Mouse (Mus musculus): ENCODE measurements at regions not wholly inside any gene's neighbourhood (a gene's known extent, or its start where the extent isn't known, plus 50 kb on each side); places are given as distances from the start of the nearest gene placed in this dataset.

- Histone ChIP-seq H3K27ac (ENCODE audit: insufficient read depth, low read depth, low read length) (no peak overlapping the region), H3K4me1 (ENCODE audit: control insufficient read depth, insufficient read depth, low read length) (no peaks in the 10 kb centered on the region), H3K4me3 (ENCODE audit: insufficient read depth, low read depth, low read length) (no peak overlapping the region)
- 52% methylated on average over 11 of the region's 11 CpGs for WGBS
- no peak for TF ChIP-seq CTCF (IDR thresholded peaks at IDR 0.05; ENCODE audit: insufficient read depth, low read depth, low read length)
- TF ChIP-seq POLR2A (IDR thresholded peaks at IDR 0.05; ENCODE audit: insufficient read depth, low read depth, low read length) = no peak
Observed at GRCm38 (mm10) chr9:41223406-41223805, 61.9 kb upstream of the Ubash3b start.

- 95% methylated on average over 16 of the region's 16 CpGs for WGBS
- Histone ChIP-seq H3K27ac (ENCODE audit: insufficient read depth, low read depth, low read length) (no peak overlapping the region), H3K4me3 (ENCODE audit: insufficient read depth, low read depth, low read length) (no peak overlapping the region), H3K4me1 (ENCODE audit: control insufficient read depth, insufficient read depth, low read length) (no peaks in the 10 kb centered on the region)
- no peak for TF ChIP-seq CTCF (IDR thresholded peaks at IDR 0.05; ENCODE audit: insufficient read depth, low read depth, low read length)
- no peak for TF ChIP-seq POLR2A (IDR thresholded peaks at IDR 0.05; ENCODE audit: insufficient read depth, low read depth, low read length)
Observed at GRCm38 (mm10) chr9:41222346-41223015, 61.0 kb upstream of the Ubash3b start.

- Histone ChIP-seq H3K27ac (ENCODE audit: insufficient read depth, low read depth, low read length) (no peak overlapping the region), H3K4me3 (ENCODE audit: insufficient read depth, low read depth, low read length) (no peak overlapping the region), H3K4me1 (ENCODE audit: control insufficient read depth, insufficient read depth, low read length) (no peaks in the 10 kb centered on the region)
- no peak for TF ChIP-seq POLR2A (IDR thresholded peaks at IDR 0.05; ENCODE audit: insufficient read depth, low read depth, low read length)
- TF ChIP-seq CTCF (IDR thresholded peaks at IDR 0.05; ENCODE audit: insufficient read depth, low read depth, low read length) = no peak
- WGBS = 91% methylated on average over 4 of the region's 4 CpGs
Observed at GRCm38 (mm10) chr9:41221110-41221790, 59.8 kb upstream of the Ubash3b start.

- TF ChIP-seq CTCF (IDR thresholded peaks at IDR 0.05; ENCODE audit: insufficient read depth, low read depth, low read length) (no peak), POLR2A (IDR thresholded peaks at IDR 0.05; ENCODE audit: insufficient read depth, low read depth, low read length) (no peak)
- Histone ChIP-seq H3K4me3 (ENCODE audit: insufficient read depth, low read depth, low read length) (no peak overlapping the region), H3K27ac (ENCODE audit: insufficient read depth, low read depth, low read length) (no peak overlapping the region), H3K4me1 (ENCODE audit: control insufficient read depth, insufficient read depth, low read length) (no peaks in the 10 kb centered on the region)
- WGBS = 98% methylated on average over 3 of the region's 3 CpGs
Observed at GRCm38 (mm10) chr9:41220105-41220669, 58.7 kb upstream of the Ubash3b start.

- 85% methylated on average over 6 of the region's 6 CpGs for WGBS
- Histone ChIP-seq H3K4me3 (ENCODE audit: insufficient read depth, low read depth, low read length) (no peak overlapping the region), H3K27ac (ENCODE audit: insufficient read depth, low read depth, low read length) (no peak overlapping the region), H3K4me1 (ENCODE audit: control insufficient read depth, insufficient read depth, low read length) (no peaks in the 10 kb centered on the region)
- TF ChIP-seq CTCF (IDR thresholded peaks at IDR 0.05; ENCODE audit: insufficient read depth, low read depth, low read length) (no peak), POLR2A (IDR thresholded peaks at IDR 0.05; ENCODE audit: insufficient read depth, low read depth, low read length) (no peak)
Observed at GRCm38 (mm10) chr9:41218702-41219101, 57.2 kb upstream of the Ubash3b start.

GRCm38 (mm10) chr9:41216248-41216647 lies 54.8 kb upstream of the Ubash3b start:
- Histone ChIP-seq H3K4me1 (ENCODE audit: control insufficient read depth, insufficient read depth, low read length) (peaks cover 3% of the 10 kb centered on the region), H3K4me3 (ENCODE audit: insufficient read depth, low read depth, low read length) (no peak overlapping the region), H3K27ac (ENCODE audit: insufficient read depth, low read depth, low read length) (no peak overlapping the region)
- TF ChIP-seq POLR2A (IDR thresholded peaks at IDR 0.05; ENCODE audit: insufficient read depth, low read depth, low read length) (no peak), CTCF (IDR thresholded peaks at IDR 0.05; ENCODE audit: insufficient read depth, low read depth, low read length) (no peak)
- 46% methylated on average over 3 of the region's 3 CpGs for WGBS

GRCm38 (mm10) chr9:41215026-41215425 lies 53.5 kb upstream of the Ubash3b start:
- Histone ChIP-seq H3K4me3 (ENCODE audit: insufficient read depth, low read depth, low read length) (no peak overlapping the region), H3K27ac (ENCODE audit: insufficient read depth, low read depth, low read length) (no peak overlapping the region), H3K4me1 (ENCODE audit: control insufficient read depth, insufficient read depth, low read length) (peaks cover 3% of the 10 kb centered on the region)
- no peak for TF ChIP-seq POLR2A (IDR thresholded peaks at IDR 0.05; ENCODE audit: insufficient read depth, low read depth, low read length)
- TF ChIP-seq CTCF (IDR thresholded peaks at IDR 0.05; ENCODE audit: insufficient read depth, low read depth, low read length) = no peak
- WGBS = 96% methylated on average over 5 of the region's 5 CpGs

- Histone ChIP-seq H3K4me3 (ENCODE audit: insufficient read depth, low read depth, low read length) (no peak overlapping the region), H3K27ac (ENCODE audit: insufficient read depth, low read depth, low read length) (no peak overlapping the region), H3K4me1 (ENCODE audit: control insufficient read depth, insufficient read depth, low read length) (peaks cover 3% of the 10 kb centered on the region)
- WGBS = 53% methylated on average over 14 of the region's 14 CpGs
- TF ChIP-seq CTCF (IDR thresholded peaks at IDR 0.05; ENCODE audit: insufficient read depth, low read depth, low read length) = no peak
- no peak for TF ChIP-seq POLR2A (IDR thresholded peaks at IDR 0.05; ENCODE audit: insufficient read depth, low read depth, low read length)
Observed at GRCm38 (mm10) chr9:41212943-41213529, 51.5 kb upstream of the Ubash3b start.
